Mouse (Mus musculus): ENCODE measurements around the gene Treml1. TPM values are rescaled to one million over a fixed set of nuclear protein-coding genes. Genes with fewer than 3 reads are reported as not detected.

Gene Treml1
- total RNA-seq, 1 experiment: 0.40 TPM

- in situ Hi-C loops (cut with MboI; ENCODE audit: low sequenced_read_pairs in 2 of 2, unreplicated experiment in 2 of 2): no loop called here
Observed at GRCm38 (mm10) chr17:48409380-48410298, 49.9 kb downstream of the Treml1 start, which contains the start of the genes Nfya and Oard1. Nfya (minus strand) TSS chr17:48409906. Oard1 (plus strand) TSS chr17:48410014.

GRCm38 (mm10) chr17:48410299-48410785, 50.6 kb downstream of the Treml1 start:
- Histone ChIP-seq H3K4me1 (ENCODE audit: control insufficient read depth in 2 of 2, insufficient read depth in 2 of 2, low read length in 2 of 2, poor library complexity in 1 of 2) (peaks cover 0 to 4% of the 10 kb centered on the region in 2 experiments; a peak in 3 of 4 replicates), H3K9me3 (ENCODE audit: control insufficient read depth, insufficient read depth, low read depth, low read length) (no peaks in the 10 kb centered on the region), H3K4me3 (ENCODE audit: insufficient read depth in 1 of 2, low read depth in 1 of 2, low read length in 2 of 2, poor library complexity in 1 of 2, severe bottlenecking in 1 of 2) (peak overlapping the region; percentile 94), H3K9ac (ENCODE audit: insufficient read depth, low read depth, low read length, poor library complexity, severe bottlenecking) (peak overlapping the region; percentile 100), H3K27ac (ENCODE audit: insufficient read depth, low read depth, low read length, poor library complexity, severe bottlenecking) (peak overlapping the region; percentile 98), H3K36me3 (ENCODE audit: control insufficient read depth, insufficient read depth, low read length, poor library complexity, severe bottlenecking) (peaks cover 20% of the 10 kb centered on the region)
- no peak for DNase-seq (ENCODE audit: low read depth, low spot score)
- TF ChIP-seq HCFC1 (IDR thresholded peaks at IDR 0.05; ENCODE audit: borderline replicate concordance, insufficient read depth, low read length) (no peak), MAFK (IDR thresholded peaks at IDR 0.05; ENCODE audit: insufficient read depth, low read depth, low read length) (no peak), ZC3H11A (IDR thresholded peaks at IDR 0.05; ENCODE audit: borderline replicate concordance, low read depth, low read length) (no peak), ZNF384 (IDR thresholded peaks at IDR 0.05; ENCODE audit: low read depth, low read length) (no peak)
- in situ Hi-C loops (cut with MboI; ENCODE audit: low sequenced_read_pairs in 2 of 2, unreplicated experiment in 2 of 2): no loop called here

More at GRCm38 (mm10) chr17:48409380-48410298, 49.9 kb downstream of the Treml1 start, which contains the start of the genes Nfya and Oard1:
- peaks cover 15% of the 10 kb centered on the region for H3K36me3 ChIP-seq (ENCODE audit: control insufficient read depth, insufficient read depth, low read length, poor library complexity, severe bottlenecking)
- H3K4me3 ChIP-seq (ENCODE audit: insufficient read depth in 1 of 2, low read depth in 1 of 2, low read length in 2 of 2, poor library complexity in 1 of 2, severe bottlenecking in 1 of 2): peak within 1 kb of the TSS; percentile 94
- peak; percentile 70; the same call in 1 of the 2 replicates for TF ChIP-seq HCFC1 (IDR thresholded peaks at IDR 0.05; ENCODE audit: borderline replicate concordance, insufficient read depth, low read length)
- TF ChIP-seq MAFK (IDR thresholded peaks at IDR 0.05; ENCODE audit: insufficient read depth, low read depth, low read length): no peak
- H3K4me1 ChIP-seq (ENCODE audit: control insufficient read depth in 2 of 2, insufficient read depth in 2 of 2, low read length in 2 of 2, poor library complexity in 1 of 2): peaks cover 0 to 4% of the 10 kb centered on the region in 2 experiments; a peak in 3 of 4 replicates
- peak; percentile 99 for DNase-seq (ENCODE audit: low read depth, low spot score)
- H3K27ac ChIP-seq (ENCODE audit: insufficient read depth, low read depth, low read length, poor library complexity, severe bottlenecking): peak within 1 kb of the TSS; percentile 98
- peak within 1 kb of the TSS; percentile 100 for H3K9ac ChIP-seq (ENCODE audit: insufficient read depth, low read depth, low read length, poor library complexity, severe bottlenecking)
- no peaks in the 10 kb centered on the region for H3K9me3 ChIP-seq (ENCODE audit: control insufficient read depth, insufficient read depth, low read depth, low read length)

GRCm38 (mm10) chr17:48411241-48411640, 51.5 kb downstream of the Treml1 start:
- Histone ChIP-seq H3K4me1 (ENCODE audit: control insufficient read depth in 2 of 2, insufficient read depth in 2 of 2, low read length in 2 of 2, poor library complexity in 1 of 2) (peaks cover 0 to 4% of the 10 kb centered on the region in 2 experiments; a peak in 3 of 4 replicates), H3K36me3 (ENCODE audit: control insufficient read depth, insufficient read depth, low read length, poor library complexity, severe bottlenecking) (peaks cover 22% of the 10 kb centered on the region), H3K27ac (ENCODE audit: insufficient read depth, low read depth, low read length, poor library complexity, severe bottlenecking) (no peak overlapping the region), H3K9ac (ENCODE audit: insufficient read depth, low read depth, low read length, poor library complexity, severe bottlenecking) (peak overlapping the region; percentile 4; the same call in 1 of the 2 replicates), H3K4me3 (ENCODE audit: insufficient read depth in 1 of 2, low read depth in 1 of 2, low read length in 2 of 2, poor library complexity in 1 of 2, severe bottlenecking in 1 of 2) (peak overlapping the region; percentile 94; a peak in 3 of 4 replicates), H3K9me3 (ENCODE audit: control insufficient read depth, insufficient read depth, low read depth, low read length) (no peaks in the 10 kb centered on the region)
- no peak for TF ChIP-seq HCFC1 (IDR thresholded peaks at IDR 0.05; ENCODE audit: borderline replicate concordance, insufficient read depth, low read length)
- no peak for TF ChIP-seq MAFK (IDR thresholded peaks at IDR 0.05; ENCODE audit: insufficient read depth, low read depth, low read length)
- TF ChIP-seq CHD2 (IDR thresholded peaks at IDR 0.05; ENCODE audit: low read depth, low read length): no peak
- TF ChIP-seq ZC3H11A (IDR thresholded peaks at IDR 0.05; ENCODE audit: borderline replicate concordance, low read depth, low read length): no peak
- TF ChIP-seq ZNF384 (IDR thresholded peaks at IDR 0.05; ENCODE audit: low read depth, low read length): no peak
- in situ Hi-C loops (cut with MboI; ENCODE audit: low sequenced_read_pairs in 2 of 2, unreplicated experiment in 2 of 2): no loop called here
- DNase-seq (ENCODE audit: low read depth, low spot score): no peak

GRCm38 (mm10) chr17:48416011-48416410, 56.3 kb downstream of the Treml1 start:
- no peak overlapping the region for H3K4me3 ChIP-seq (ENCODE audit: insufficient read depth in 1 of 2, low read depth in 1 of 2, low read length in 2 of 2, poor library complexity in 1 of 2, severe bottlenecking in 1 of 2)
- no peaks in the 10 kb centered on the region for H3K9me3 ChIP-seq (ENCODE audit: control insufficient read depth, insufficient read depth, low read depth, low read length)
- in situ Hi-C loops (cut with MboI; ENCODE audit: low sequenced_read_pairs in 2 of 2, unreplicated experiment in 2 of 2): no loop called here
- no peak for DNase-seq (ENCODE audit: low read depth, low spot score)
- H3K27ac ChIP-seq (ENCODE audit: insufficient read depth, low read depth, low read length, poor library complexity, severe bottlenecking): no peak overlapping the region
- H3K9ac ChIP-seq (ENCODE audit: insufficient read depth, low read depth, low read length, poor library complexity, severe bottlenecking): no peak overlapping the region
- no peaks in the 10 kb centered on the region; a peak in 2 of 4 replicates for H3K4me1 ChIP-seq (ENCODE audit: control insufficient read depth in 2 of 2, insufficient read depth in 2 of 2, low read length in 2 of 2, poor library complexity in 1 of 2)
- H3K36me3 ChIP-seq (ENCODE audit: control insufficient read depth, insufficient read depth, low read length, poor library complexity, severe bottlenecking): peaks cover 40% of the 10 kb centered on the region
- TF ChIP-seq ZC3H11A (IDR thresholded peaks at IDR 0.05; ENCODE audit: borderline replicate concordance, low read depth, low read length) (no peak), HCFC1 (IDR thresholded peaks at IDR 0.05; ENCODE audit: borderline replicate concordance, insufficient read depth, low read length) (no peak), ZNF384 (IDR thresholded peaks at IDR 0.05; ENCODE audit: low read depth, low read length) (no peak), MAFK (IDR thresholded peaks at IDR 0.05; ENCODE audit: insufficient read depth, low read depth, low read length) (no peak), CHD2 (IDR thresholded peaks at IDR 0.05; ENCODE audit: low read depth, low read length) (no peak)

Other genes starting within 250 kb of the Treml1 start
- not detected in 2 replicates for gene 9830107B12Rik, start 213.6 kb upstream of the Treml1 start, total RNA-seq (2012; rRNA removed)
- gene A530064D06Rik, start 192.6 kb upstream of the Treml1 start, total RNA-seq (2012; rRNA removed): not detected in 2 replicates
- gene Trem1, start 127.1 kb upstream of the Treml1 start, total RNA-seq (2012; rRNA removed): not detected in 2 replicates
- not detected in 2 replicates for gene Trem3, start 112.1 kb upstream of the Treml1 start, total RNA-seq (2012; rRNA removed)
- 0.22 TPM in 1 of 2 replicates, not detected in the other for gene Treml4, start 95.6 kb upstream of the Treml1 start, total RNA-seq (2012; rRNA removed)
- gene Treml2, start 60.4 kb upstream of the Treml1 start, total RNA-seq (2012; rRNA removed): 2.3 and 5.1 TPM in 2 replicates
- 0.13 and 0.26 TPM in 2 replicates for gene B430306N03Rik, start 43.8 kb upstream of the Treml1 start, total RNA-seq (2012; rRNA removed)
- 0.49 TPM in 1 of 2 replicates, not detected in the other for gene Trem2, start 13.5 kb upstream of the Treml1 start, total RNA-seq (2012; rRNA removed)
- 23.3 and 25.2 TPM in 2 replicates for gene Nfya, start 50.0 kb downstream of the Treml1 start, total RNA-seq (2012; rRNA removed)
- gene Oard1, start 50.1 kb downstream of the Treml1 start, total RNA-seq (2012; rRNA removed): 27.0 and 38.6 TPM in 2 replicates
- 3.0 and 5.6 TPM in 2 replicates for gene Apobec2, start 73.0 kb downstream of the Treml1 start, total RNA-seq (2012; rRNA removed)
- 0.16 TPM in 1 of 2 replicates, not detected in the other for gene Tspo2, start 91.6 kb downstream of the Treml1 start, total RNA-seq (2012; rRNA removed)
- 1.2 and 3.2 TPM in 2 replicates for gene Unc5cl, start 95.0 kb downstream of the Treml1 start, total RNA-seq (2012; rRNA removed)